Mouse (Mus musculus): ENCODE data around the gene Paqr7.

GRCm38 (mm10) chr4:134553631-134554030, 57.1 kb downstream of the Paqr7 start:
- no peak for TF ChIP-seq E2F4 (IDR thresholded peaks at IDR 0.05; ENCODE audit: borderline replicate concordance, low read depth, low read length)
- TF ChIP-seq POLR2AphosphoS2 (IDR thresholded peaks at IDR 0.05; ENCODE audit: low read length): no peak

Measured in MEL (cell line).